In the genomic region with DNA sequence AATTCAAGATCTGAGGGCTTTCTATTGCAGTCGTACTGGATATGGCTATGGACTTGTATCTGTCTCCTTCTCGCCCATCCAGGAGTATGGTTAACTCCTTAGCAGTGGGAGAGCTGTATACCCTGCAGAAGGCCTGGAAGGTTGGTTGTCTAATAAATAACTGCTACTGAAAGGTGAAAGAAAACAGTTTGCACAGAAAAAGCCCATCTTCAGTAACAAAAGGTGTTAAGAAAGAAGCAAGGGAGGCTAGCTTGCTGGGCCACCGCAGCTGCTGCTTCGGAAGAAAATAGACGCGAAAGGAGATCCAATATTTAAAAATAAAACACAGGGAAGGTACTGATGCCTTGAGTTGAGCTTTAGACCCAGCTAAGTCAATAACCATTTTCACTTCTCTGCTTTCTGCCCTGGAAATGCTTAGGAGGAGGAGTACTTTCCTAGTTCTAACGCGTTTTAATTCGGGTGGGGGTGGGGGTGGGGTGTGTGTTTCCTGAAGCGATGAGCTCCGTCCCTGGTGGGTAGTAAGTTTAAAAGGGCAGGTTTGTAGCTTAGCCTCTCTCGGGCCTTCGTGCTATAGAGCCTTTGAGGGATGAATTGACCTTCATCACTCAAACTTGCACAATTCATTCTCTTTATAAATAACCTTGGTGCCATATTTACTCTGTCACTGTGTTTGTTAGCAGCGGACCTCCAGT, we compare ENCODE assay signal across 7 mouse cellular contexts. TPM values are rescaled to one million over a fixed set of nuclear protein-coding genes. Genes with fewer than 3 reads are reported as not detected.
DNase-seq lines count a peak whose midpoint lies in the region; ATAC-seq lines count a peak whose summit lies in the region.

No protein-coding gene starts in this region.

- H3K4me2 ChIP-seq in lung, embryonic 15.5 days: peak overlapping the region; percentile 85
- H3K4me2 ChIP-seq in hindbrain, embryonic 11.5 days (replicated peaks; ENCODE audit: low read depth, low read length): peak overlapping the region; percentile 65

- H3K27ac ChIP-seq in lung, embryonic 15.5 days: no peak overlapping the region
- H3K27ac ChIP-seq in hindbrain, embryonic 11.5 days (ENCODE audit: low read depth, low read length): 0 out of 2 replicates have a peak overlapping the region, but pooled peaks have one; percentile 45

- no peaks in the 10 kb centered on the region for H3K36me3 ChIP-seq in lung, embryonic 15.5 days
- no peaks in the 10 kb centered on the region for H3K36me3 ChIP-seq in hindbrain, embryonic 11.5 days (ENCODE audit: control insufficient read depth, insufficient read depth, low read length)
- peaks cover 18% of the 10 kb centered on the region for H3K36me3 ChIP-seq in megakaryocyte, embryonic 14.5 days (replicated peaks; ENCODE audit: low read length)

- H3K4me1 ChIP-seq in lung, embryonic 15.5 days: 0 out of 2 replicates have a peak, but pooled peaks cover 3% of the 10 kb centered on the region
- H3K4me1 ChIP-seq in hindbrain, embryonic 11.5 days (replicated peaks; ENCODE audit: control insufficient read depth, insufficient read depth, low read length): no peaks in the 10 kb centered on the region
- H3K4me1 ChIP-seq in megakaryocyte, embryonic 14.5 days: peaks cover 10% of the 10 kb centered on the region; the same call in 1 of the 2 replicates

- H3K4me3 ChIP-seq in lung, embryonic 15.5 days: peak overlapping the region; percentile 74
- H3K4me3 ChIP-seq in hindbrain, embryonic 11.5 days (ENCODE audit: low read depth, low read length): peak overlapping the region; percentile 56
- peak overlapping the region; percentile 96 for H3K4me3 ChIP-seq in megakaryocyte, embryonic 14.5 days (replicated peaks)

- ATAC-seq in lung, embryonic 15.5 days (ENCODE audit: borderline replicate concordance, extremely low read depth, low FRiP score, low TSS enrichment): peak; percentile 37; the same call in 1 of the 2 replicates
- ATAC-seq in common myeloid progenitor, adult 5-6 weeks (replicated peaks; ENCODE audit: low read depth, poor library complexity, severe bottlenecking): peak; percentile 12; the same call in 1 of the 2 replicates
- ATAC-seq in hindbrain, embryonic 11.5 days (ENCODE audit: low FRiP score): peak; percentile 62

- no peaks in the 10 kb centered on the region for H3K27me3 ChIP-seq in lung, embryonic 15.5 days
- H3K27me3 ChIP-seq in hindbrain, embryonic 11.5 days (ENCODE audit: control insufficient read depth, insufficient read depth, low read length): no peaks in the 10 kb centered on the region
- no peaks in the 10 kb centered on the region for H3K27me3 ChIP-seq in megakaryocyte, embryonic 14.5 days (replicated peaks)

- no peaks in the 10 kb centered on the region for H3K9me3 ChIP-seq in lung, embryonic 15.5 days
- H3K9me3 ChIP-seq in hindbrain, embryonic 11.5 days (ENCODE audit: control insufficient read depth, low read length): no peaks in the 10 kb centered on the region
- H3K9me3 ChIP-seq in megakaryocyte, embryonic 14.5 days: peaks cover 18% of the 10 kb centered on the region

- 23% methylated on average over 14 of the region's 14 CpGs for WGBS in lung, embryonic 15.5 days
- WGBS in hindbrain, embryonic 11.5 days: 20% methylated on average over 14 of the region's 14 CpGs

- no peak for DNase-seq in lung, postnatal 4 days
- DNase-seq in hindbrain, embryonic 11.5 days (ENCODE audit: low spot score): peak; percentile 25
- no peak for DNase-seq in spleen, postnatal 36 days (ENCODE audit: low spot score in 2 of 2)
- DNase-seq in thymus, postnatal 4 days: no peak

- H3K9ac ChIP-seq in lung, embryonic 15.5 days: peak overlapping the region; percentile 49
- peak overlapping the region; percentile 60 for H3K9ac ChIP-seq in hindbrain, embryonic 11.5 days (ENCODE audit: low read depth, low read length)

RNA-seq across cellular contexts. Expression of a gene that starts 0.6 kb away (rescaled TPM):
- 8.8 and 8.9 TPM in 2 replicates for polyA plus RNA-seq in lung, embryonic 15.5 days (2015; fragmentation: Nextera tagmentation; extraction: Ambion mirVana)
- 17.6 and 29.0 TPM in 2 replicates for total RNA-seq in common myeloid progenitor, adult 5-6 weeks (2017)
- polyA plus RNA-seq in hindbrain, embryonic 11.5 days (2014; fragmentation: Nextera tagmentation; extraction: Ambion mirVana): 14.3 and 17.4 TPM in 2 replicates
- 0.58 and 0.96 TPM in 2 replicates for polyA plus RNA-seq in megakaryocyte, embryonic 14.5 days (2012; ENCODE audit: insufficient read depth, low replicate concordance)

RNA-seq across cellular contexts. Expression of a gene that starts 0.7 kb away (rescaled TPM):
- polyA plus RNA-seq in lung, embryonic 15.5 days (2015; fragmentation: Nextera tagmentation; extraction: Ambion mirVana): 9.6 and 11.2 TPM in 2 replicates
- 5.3 and 6.9 TPM in 2 replicates for total RNA-seq in common myeloid progenitor, adult 5-6 weeks (2017)
- 29.3 and 32.0 TPM in 2 replicates for polyA plus RNA-seq in hindbrain, embryonic 11.5 days (2014; fragmentation: Nextera tagmentation; extraction: Ambion mirVana)
- polyA plus RNA-seq in megakaryocyte, embryonic 14.5 days (2012; ENCODE audit: insufficient read depth, low replicate concordance): 8.2 and 12.7 TPM in 2 replicates

RNA-seq across cellular contexts. Expression of a gene that starts 38.8 kb away (rescaled TPM):
- 47.4 TPM in 2 replicates for polyA plus RNA-seq in lung, embryonic 15.5 days (2015; fragmentation: Nextera tagmentation; extraction: Ambion mirVana)
- 28.0 and 32.1 TPM in 2 replicates for total RNA-seq in common myeloid progenitor, adult 5-6 weeks (2017)
- 86.3 and 90.6 TPM in 2 replicates for polyA plus RNA-seq in hindbrain, embryonic 11.5 days (2014; fragmentation: Nextera tagmentation; extraction: Ambion mirVana)
- polyA plus RNA-seq in megakaryocyte, embryonic 14.5 days (2012; ENCODE audit: insufficient read depth, low replicate concordance): 1.8 TPM in 1 of 2 replicates, not detected in the other

Comparison
In these comparisons a context has a peak if more than half of its experiments do, and no peak if none do; other contexts are left out.
1. ATAC-seq: peak in every context shown above with its lines; median percentile 62 in hindbrain, embryonic 11.5 days; 37 in lung, embryonic 15.5 days; 12 in common myeloid progenitor, adult 5-6 weeks.
2. RNA of a gene that starts 38.8 kb away (polyA plus RNA-seq): 86.3 to 90.6 TPM in hindbrain, embryonic 11.5 days and 47.4 TPM in lung, embryonic 15.5 days; 1.8 TPM in megakaryocyte, embryonic 14.5 days; every median in the first group is over 10 times any median in the second.
3. Peak in every context shown above with its lines, with median percentiles within 50 percentile points of each other: H3K4me3 ChIP-seq.